Mouse (Mus musculus) kidney, postnatal 0 days (tissue): ENCODE data around the gene Tmem164. TPM values are rescaled to one million over a fixed set of nuclear protein-coding genes. Genes with fewer than 3 reads are reported as not detected.
"Not testable (repeated sequence)": the region's sequence is repeated elsewhere in the genome, so short reads cannot be mapped to it uniquely, and the experiment has no call there.

Experiments used
- ATAC-seq: fragments of 200-750 bp; cut with Nextera tagmentation; replicated peaks from 2 replicates; pipeline ENCODE4 v1.8.0; 2017; ENCODE audit warnings: low read depth, moderate number of reproducible peaks, moderate TSS enrichment, moderate library complexity; ENCODE audit not compliant: low FRiP score
- DNase-seq: peaks from one replicate; pipeline ENCODE4 v3.0.0-alpha.2; 2016; ENCODE audit warnings: low spot score
- H3K27ac ChIP-seq: fragments of 300-500 bp; sonication (generic); 2 replicates; pipeline ENCODE4 v1.5.1; 2014; ENCODE audit warnings: mild to moderate bottlenecking
- H3K27me3 ChIP-seq: fragments of 300-500 bp; sonication (generic); 2 replicates; pipeline ENCODE4 v1.6.1; 2014; ENCODE audit warnings: low read length, mixed read lengths; ENCODE audit not compliant: insufficient read depth
- H3K36me3 ChIP-seq: fragments of 300-500 bp; sonication (generic); 2 replicates; pipeline ENCODE4 v1.6.1; 2014; ENCODE audit warnings: low read length, mixed read lengths; ENCODE audit not compliant: insufficient read depth
- H3K4me1 ChIP-seq: fragments of 300-500 bp; sonication (generic); replicated peaks from 2 replicates; pipeline ENCODE4 v1.6.1; 2014; ENCODE audit warnings: antibody characterized with exemption, low read length, mixed read lengths; ENCODE audit not compliant: insufficient read depth
- H3K4me2 ChIP-seq: fragments of 300-500 bp; sonication (generic); 2 replicates; pipeline ENCODE4 v1.6.1; 2014; ENCODE audit warnings: mild to moderate bottlenecking, low read length, moderate library complexity, mixed read lengths
- H3K4me3 ChIP-seq: fragments of 300-500 bp; sonication (generic); replicated peaks from 2 replicates; pipeline ENCODE4 v1.5.1; 2014; ENCODE audit warnings: low read depth, low read length
- H3K9ac ChIP-seq: fragments of 300-500 bp; sonication (generic); 2 replicates; pipeline ENCODE4 v1.6.1; 2014; ENCODE audit warnings: low read depth, low read length
- H3K9me3 ChIP-seq: fragments of 300-500 bp; sonication (generic); replicated peaks from 2 replicates; pipeline ENCODE4 v1.6.1; 2016; ENCODE audit warnings: low read length, inconsistent platforms, mixed read lengths
- CTCF ChIP-seq: IDR thresholded peaks from 2 replicates; pipeline ENCODE4 v1.5.1; 2016; ENCODE audit warnings: antibody characterized with exemption, low read depth, mild to moderate bottlenecking, moderate library complexity
- WGBS: fragments of 180-500 bp; shearing (Covaris S2); extraction: QIAGEN DNeasy Blood & Tissue Kit; methylation state at CpG from one replicate; pipeline ENCODE4 v1.1.7; 2014; 5-methylcytosine and 5-hydroxymethylcytosine counted together
- polyA plus RNA-seq: library from polyadenylated mRNA; unstranded; fragments of >200 nt; fragmentation: Nextera tagmentation; extraction: Ambion mirVana; gene quantifications from 2 replicates; pipeline ENCODE4 v1.2.1, GENCODE M21; 2015

Tmem164 gene
- polyA plus RNA-seq: 33.0 and 36.3 TPM in 2 replicates

DNA sequence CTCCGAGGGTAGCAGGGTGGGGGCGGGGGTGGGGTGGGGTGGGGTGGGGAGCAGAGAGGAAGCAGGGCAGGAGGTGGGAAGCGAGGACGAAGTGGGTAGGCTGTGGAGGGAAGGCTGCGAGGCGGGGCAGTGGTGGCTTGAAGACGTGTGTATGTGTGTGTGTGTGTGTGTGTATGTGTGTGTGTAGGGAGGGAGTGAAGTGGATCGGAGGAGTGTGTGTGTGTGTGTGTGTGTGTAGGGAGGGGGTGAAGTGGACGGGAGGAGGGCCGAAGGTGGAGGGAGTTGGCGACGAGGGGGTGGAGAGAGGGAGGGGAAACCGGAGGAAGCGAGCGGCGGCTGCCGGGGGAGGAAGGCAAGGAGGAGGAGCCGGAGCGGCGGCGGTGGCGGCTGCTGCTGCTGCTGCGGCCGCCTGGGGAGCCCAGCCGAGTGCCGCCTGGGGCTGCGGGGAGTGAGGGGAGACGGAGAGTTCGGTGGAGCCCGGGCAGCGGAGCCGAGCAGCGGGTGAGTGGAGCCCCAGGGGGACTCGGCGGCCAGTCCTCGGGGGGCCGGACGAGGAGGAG is at the start of gene Tmem164:
Gene Tmem164 (plus strand): TSS at position 351 of the 560 bp plus-strand sequence.
- Histone ChIP-seq H3K9ac (peak within 1 kb of the TSS; percentile 74), H3K27ac (peak within 1 kb of the TSS; percentile 93), H3K4me3 (peak within 1 kb of the TSS; percentile 55), H3K9me3 (no peaks in the 10 kb centered on the region), H3K4me2 (peak within 1 kb of the TSS; percentile 69), H3K36me3 (no peaks in the 10 kb centered on the region), H3K4me1 (no peaks in the 10 kb centered on the region), H3K27me3 (no peaks in the 10 kb centered on the region)
- TF ChIP-seq CTCF: no peak
- WGBS: 21% methylated on average over 27 of the region's 38 CpGs
- ATAC-seq: peak; percentile 91
- DNase-seq: peak; percentile 92

DNA sequence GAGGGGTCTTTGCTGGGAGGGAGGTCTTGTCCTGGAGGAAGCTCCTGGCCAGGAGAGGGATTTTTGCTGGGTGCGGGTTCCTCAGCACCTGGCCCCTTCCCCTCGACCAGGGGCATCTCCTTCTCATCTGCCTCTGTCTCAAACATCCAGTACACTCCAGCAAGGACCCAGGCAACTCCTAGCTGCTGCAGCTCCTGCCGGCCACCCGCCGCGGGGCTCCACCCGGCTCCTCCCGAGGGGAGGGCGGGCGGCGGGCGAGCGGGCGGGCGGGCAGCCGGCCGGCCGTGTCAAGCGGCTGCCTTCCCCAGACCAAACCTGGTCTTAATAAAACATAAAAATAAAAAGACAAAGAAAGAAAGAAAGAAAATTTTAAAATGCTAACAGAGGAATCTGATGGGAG is 48.2 kb upstream of the Tmem164 start:
- 44% methylated on average over 17 of the region's 19 CpGs for WGBS
- H3K4me2 ChIP-seq, H3K27ac ChIP-seq, H3K36me3 ChIP-seq, ATAC-seq, H3K9me3 ChIP-seq, H3K27me3 ChIP-seq, H3K4me1 ChIP-seq, DNase-seq, H3K4me3 ChIP-seq, H3K9ac ChIP-seq: not testable (repeated sequence)

DNA sequence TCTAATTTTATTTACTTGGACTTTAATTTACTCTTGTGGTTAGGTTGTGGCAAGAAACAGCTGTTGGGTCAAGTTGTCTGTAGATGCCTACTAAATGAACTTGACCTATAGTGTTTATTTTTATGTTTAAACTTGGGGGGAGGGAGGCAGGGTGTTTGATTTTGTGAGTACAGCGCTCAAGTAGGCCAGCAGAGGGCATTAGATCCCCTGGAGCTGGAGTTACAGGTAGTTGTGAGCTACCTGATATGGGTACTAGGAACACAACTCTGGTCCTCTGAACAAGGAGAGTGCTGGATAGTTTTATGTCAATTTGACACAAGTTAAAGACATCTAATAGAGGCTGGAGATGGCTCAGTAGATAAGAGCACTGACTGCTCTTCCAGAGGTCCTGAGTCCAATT is 34.0 kb upstream of the Tmem164 start:
- Histone ChIP-seq H3K36me3 (no peaks in the 10 kb centered on the region), H3K27ac (no peak overlapping the region), H3K4me3 (no peak overlapping the region), H3K27me3 (no peaks in the 10 kb centered on the region), H3K4me2 (no peak overlapping the region), H3K9ac (no peak overlapping the region), H3K4me1 (no peaks in the 10 kb centered on the region), H3K9me3 (no peaks in the 10 kb centered on the region)
- no peak for DNase-seq
- TF ChIP-seq CTCF: peak; percentile 13; the same call in 1 of the 2 replicates
- WGBS: 58% methylated on average over 1 of the region's 1 CpGs
- no peak for ATAC-seq

DNA sequence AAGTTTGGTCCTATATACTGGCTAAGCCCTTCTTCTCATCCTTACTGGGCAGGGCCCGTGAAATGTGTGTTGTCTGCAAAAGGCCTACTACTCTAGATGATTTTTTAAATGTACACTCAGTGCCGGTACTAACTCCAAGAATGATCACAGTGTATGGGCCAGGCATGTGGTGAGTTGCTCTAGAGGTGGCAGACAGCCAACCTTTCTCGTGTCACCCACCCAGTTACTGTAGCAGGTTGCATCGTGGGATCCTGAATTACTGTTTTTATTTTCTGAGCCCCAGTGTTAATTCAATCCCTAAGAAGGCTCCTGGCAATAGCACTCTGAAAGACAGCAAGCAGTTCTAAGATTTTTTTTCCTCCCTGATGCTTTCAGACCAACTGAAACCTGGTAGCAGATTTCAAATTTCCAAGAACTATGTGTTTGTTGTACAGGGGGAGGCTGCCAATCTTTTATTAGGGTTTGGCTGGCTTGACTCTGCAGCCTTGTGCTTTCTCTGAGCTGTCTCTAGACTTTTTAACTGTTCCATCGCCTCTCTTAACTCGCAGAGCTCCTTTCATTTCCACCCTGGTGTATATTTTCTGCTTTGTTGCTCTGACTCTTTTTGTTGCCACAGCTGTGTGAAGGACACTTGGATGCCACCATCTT is 31.0 kb upstream of the Tmem164 start:
- ATAC-seq (no peak), DNase-seq (peak; percentile 34)
- no peaks in the 10 kb centered on the region for H3K36me3 ChIP-seq
- no peaks in the 10 kb centered on the region for H3K9me3 ChIP-seq
- H3K4me3 ChIP-seq: no peak overlapping the region
- no peak for TF ChIP-seq CTCF
- H3K9ac ChIP-seq: no peak overlapping the region
- no peaks in the 10 kb centered on the region for H3K4me1 ChIP-seq
- no peak overlapping the region for H3K27ac ChIP-seq
- H3K4me2 ChIP-seq: no peak overlapping the region
- H3K27me3 ChIP-seq: no peaks in the 10 kb centered on the region
- 54% methylated on average over 6 of the region's 6 CpGs for whole genome bisulfite sequencing

DNA sequence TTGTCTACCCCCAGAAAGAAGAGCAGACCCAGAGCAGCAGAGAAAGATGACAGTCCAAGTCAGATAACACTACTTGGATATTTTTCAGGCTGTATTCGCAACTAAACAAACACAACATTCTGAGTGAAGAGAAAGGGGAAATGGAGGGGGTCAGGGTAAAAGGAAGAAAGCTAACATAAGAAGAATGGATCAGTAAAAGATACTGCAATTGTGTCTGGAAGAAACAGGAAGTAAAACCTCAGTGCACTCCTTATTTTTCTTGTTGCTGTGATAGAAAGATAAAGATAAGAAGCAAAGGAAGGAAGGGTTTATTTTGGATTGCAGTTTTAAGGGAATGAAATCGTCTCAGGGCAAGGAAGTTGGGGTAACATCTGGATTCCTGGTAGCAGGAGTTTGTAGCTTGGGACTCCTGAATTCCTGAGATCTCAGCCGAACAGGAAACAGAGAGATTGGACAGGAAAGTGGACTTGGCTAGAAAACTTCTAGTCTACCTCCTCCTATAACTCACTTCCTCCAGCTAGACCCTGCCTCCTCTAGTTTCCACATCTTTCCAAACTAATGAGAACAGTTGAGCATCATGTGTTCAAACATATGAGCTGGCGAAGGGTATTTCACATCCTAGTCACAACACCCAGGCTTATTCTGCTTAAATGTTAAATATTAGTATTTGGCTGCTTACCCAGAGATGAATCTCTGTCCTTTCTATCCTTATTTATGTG is 16.3 kb upstream of the Tmem164 start:
- Histone ChIP-seq H3K4me1 (no peaks in the 10 kb centered on the region), H3K27me3 (no peaks in the 10 kb centered on the region), H3K9ac (no peak overlapping the region), H3K4me3 (no peak overlapping the region), H3K9me3 (no peaks in the 10 kb centered on the region), H3K36me3 (no peaks in the 10 kb centered on the region), H3K27ac (no peak overlapping the region), H3K4me2 (no peak overlapping the region)
- no peak for ATAC-seq
- 58% methylated on average over 4 of the region's 4 CpGs for WGBS
- peak; percentile 56 for DNase-seq
- TF ChIP-seq CTCF: no peak

DNA sequence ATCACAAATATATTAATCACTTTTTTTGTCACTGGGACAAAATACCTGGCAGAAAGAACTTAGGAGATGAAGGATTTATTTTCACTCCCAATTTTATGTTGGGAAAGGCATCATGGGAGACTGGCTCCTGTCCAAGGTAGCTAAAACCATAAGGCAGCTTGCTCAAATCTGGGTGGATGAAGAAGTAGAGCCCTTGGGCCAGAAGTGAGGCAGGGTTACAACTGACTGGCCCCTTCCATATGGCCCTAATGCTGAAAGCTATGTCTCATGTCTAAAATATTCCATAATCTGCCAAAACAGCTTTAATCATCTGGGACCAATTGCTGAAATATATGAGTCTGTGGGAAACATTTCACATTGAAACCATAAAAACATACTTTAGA is 15.8 kb upstream of the Tmem164 start:
- Histone ChIP-seq H3K4me3 (no peak overlapping the region), H3K27me3 (no peaks in the 10 kb centered on the region), H3K9me3 (no peaks in the 10 kb centered on the region), H3K4me2 (no peak overlapping the region), H3K27ac (no peak overlapping the region), H3K4me1 (no peaks in the 10 kb centered on the region), H3K9ac (no peak overlapping the region), H3K36me3 (no peaks in the 10 kb centered on the region)
- no peak for TF ChIP-seq CTCF
- ATAC-seq (no peak; the same call in 1 of the 2 replicates), DNase-seq (peak; percentile 72)
